Mouse (Mus musculus) C2C12 (cell line): ENCODE results near the gene Lsm10. TPM values are rescaled to one million over a fixed set of nuclear protein-coding genes. Genes with fewer than 3 reads are reported as not detected.

Source experiments
- H3K27me3 ChIP-seq: one replicate; pipeline ENCODE4 v1.6.1; 2011; ENCODE audit not compliant: control insufficient read depth, insufficient read depth, insufficient read length
- H3K36me3 ChIP-seq: one replicate; pipeline ENCODE4 v1.6.1; 2011; ENCODE audit not compliant: control insufficient read depth, insufficient read depth
- H3K4me3 ChIP-seq: one replicate; pipeline ENCODE4 v1.5.1; 2011; ENCODE audit warnings: mild to moderate bottlenecking, control low read depth; ENCODE audit not compliant: poor library complexity, insufficient read depth, severe bottlenecking
- H3K79me2 ChIP-seq: one replicate; pipeline ENCODE4 v1.6.1; 2011; ENCODE audit not compliant: control insufficient read depth, insufficient read depth
- H3K79me3 ChIP-seq: one replicate; pipeline ENCODE4 v1.6.1; 2011; ENCODE audit warnings: low read depth, control low read depth
- H3ac ChIP-seq: one replicate; pipeline ENCODE3; 2011; ENCODE audit warnings: low read depth; ENCODE audit not compliant: control insufficient read depth, insufficient read length
- CEBPB ChIP-seq: IDR thresholded peaks from one replicate; pipeline ENCODE4 v1.6.1; 2011; ENCODE audit warnings: low read depth, mild to moderate bottlenecking, control low read depth, moderate library complexity
- CTCF ChIP-seq: IDR thresholded peaks from one replicate; pipeline ENCODE4 v1.5.1; 2011; ENCODE audit not compliant: control insufficient read depth, insufficient read depth, insufficient read length
- FOSL1 ChIP-seq: IDR thresholded peaks from one replicate; pipeline ENCODE4 v1.8.0; 2011; ENCODE audit warnings: mild to moderate bottlenecking, low read length; ENCODE audit not compliant: poor library complexity, insufficient read depth, severe bottlenecking
- MAX ChIP-seq: IDR thresholded peaks from one replicate; pipeline ENCODE4 v1.6.1; 2011; ENCODE audit warnings: mild to moderate bottlenecking, control low read depth
- MYOD1 ChIP-seq: IDR thresholded peaks from one replicate; pipeline ENCODE4 v1.6.1; 2011; ENCODE audit warnings: low read depth; ENCODE audit not compliant: control insufficient read depth, insufficient read length
- MYOG ChIP-seq: IDR thresholded peaks from one replicate; pipeline ENCODE4 v1.6.1; 2011; ENCODE audit not compliant: control insufficient read depth, insufficient read length; ENCODE audit errors: extremely low read depth
- USF1 ChIP-seq: IDR thresholded peaks from one replicate; pipeline ENCODE4 v1.6.1; 2011; ENCODE audit warnings: low read depth, mild to moderate bottlenecking, control low read depth, moderate library complexity
- polyA plus RNA-seq: library from polyadenylated mRNA; unstranded; fragments of >200 nt; fragmentation: generic; extraction: Trizol; gene quantifications from one replicate; pipeline ENCODE4 v1.2.1, GENCODE M21; 2012; ENCODE audit warnings: missing spikeins

Gene Lsm10
- polyA plus RNA-seq, 1 experiment: 37.9 TPM

- Histone ChIP-seq H3K4me3 (no peak overlapping the region), H3ac (no peak overlapping the region), H3K27me3 (no peaks in the 10 kb centered on the region), H3K79me3 (no peaks in the 10 kb centered on the region), H3K79me2 (peaks cover 12% of the 10 kb centered on the region), H3K36me3 (peaks cover 74% of the 10 kb centered on the region)
- TF ChIP-seq USF1: no peak
- no peak for TF ChIP-seq MYOG
- TF ChIP-seq CTCF: no peak
- no peak for TF ChIP-seq FOSL1
- no peak for TF ChIP-seq MYOD1
- TF ChIP-seq MAX: no peak
- TF ChIP-seq CEBPB: no peak
Observed at GRCm38 (mm10) chr4:126134236-126134635, 37.8 kb downstream of the Lsm10 start.

- Histone ChIP-seq H3K27me3 (no peaks in the 10 kb centered on the region), H3K79me2 (peaks cover 12% of the 10 kb centered on the region), H3K36me3 (peaks cover 74% of the 10 kb centered on the region), H3K79me3 (no peaks in the 10 kb centered on the region), H3K4me3 (no peak overlapping the region), H3ac (no peak overlapping the region)
- TF ChIP-seq USF1 (no peak), MYOG (no peak), CEBPB (no peak), CTCF (no peak), MYOD1 (no peak), MAX (no peak), FOSL1 (no peak)
Observed at GRCm38 (mm10) chr4:126134639-126135038, 38.2 kb downstream of the Lsm10 start.

DNA sequence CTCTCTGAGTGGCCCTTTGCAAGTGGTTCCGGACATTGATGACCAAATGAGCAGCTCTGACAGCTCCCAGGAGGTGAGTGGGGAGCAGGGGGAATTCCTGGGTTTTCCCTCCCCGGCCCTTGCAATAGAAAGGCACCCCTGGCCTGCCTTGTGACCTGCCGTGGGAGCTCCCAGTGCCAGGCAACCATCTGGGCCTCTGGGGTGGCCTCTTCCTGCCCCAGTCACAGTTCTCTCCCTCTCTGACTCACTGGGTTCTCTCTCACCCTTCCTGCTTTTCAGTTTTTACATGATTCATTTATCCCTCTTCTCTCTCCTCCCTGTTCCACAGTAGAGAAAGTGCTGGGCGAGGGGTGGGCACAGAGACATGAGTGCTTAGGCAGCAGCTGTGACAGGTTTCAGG lies 41.4 kb downstream of the Lsm10 start:
- Histone ChIP-seq H3K27me3 (no peaks in the 10 kb centered on the region), H3K36me3 (peaks cover 69% of the 10 kb centered on the region), H3ac (no peak overlapping the region), H3K79me2 (peaks cover 8% of the 10 kb centered on the region), H3K79me3 (no peaks in the 10 kb centered on the region), H3K4me3 (no peak overlapping the region)
- no peak for TF ChIP-seq MYOG
- TF ChIP-seq MAX: no peak
- no peak for TF ChIP-seq USF1
- TF ChIP-seq CTCF: no peak
- no peak for TF ChIP-seq MYOD1
- no peak for TF ChIP-seq FOSL1
- no peak for TF ChIP-seq CEBPB

DNA sequence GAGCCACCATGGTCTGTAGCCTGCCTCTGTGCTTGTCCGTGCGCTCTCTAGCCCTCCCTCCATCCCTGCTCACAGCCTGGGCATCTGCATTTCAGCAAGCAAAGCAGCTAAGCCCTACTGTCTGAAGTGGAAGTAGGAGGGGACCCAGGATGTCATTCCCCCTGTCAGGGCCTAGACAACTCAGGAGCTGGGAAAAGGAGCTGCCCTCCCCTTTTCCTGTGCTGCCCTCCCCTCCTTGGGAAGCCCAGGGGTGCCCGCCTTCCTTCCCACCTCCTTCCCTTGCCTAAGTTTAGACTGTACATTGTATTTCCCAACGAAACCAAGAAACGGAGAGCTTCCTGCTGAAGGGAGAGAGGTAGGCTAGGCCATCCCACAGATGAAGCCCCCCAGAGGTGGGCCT lies 44.6 kb downstream of the Lsm10 start:
- Histone ChIP-seq H3K79me3 (no peaks in the 10 kb centered on the region), H3K36me3 (peaks cover 38% of the 10 kb centered on the region), H3K27me3 (no peaks in the 10 kb centered on the region)

GRCm38 (mm10) chr4:126145396-126145795 lies 49.0 kb downstream of the Lsm10 start:
- no peak overlapping the region for H3ac ChIP-seq
- peaks cover 14% of the 10 kb centered on the region for H3K79me2 ChIP-seq
- H3K4me3 ChIP-seq: no peak overlapping the region
- H3K79me3 ChIP-seq: peaks cover 3% of the 10 kb centered on the region
- H3K36me3 ChIP-seq: peaks cover 3% of the 10 kb centered on the region
- TF ChIP-seq CEBPB (no peak), MAX (no peak), CTCF (no peak), USF1 (no peak), FOSL1 (no peak), MYOG (no peak), MYOD1 (no peak)
- no peaks in the 10 kb centered on the region for H3K27me3 ChIP-seq

More for the DNA sequence above, 44.6 kb downstream of the Lsm10 start:
- Histone ChIP-seq H3K79me2 (no peaks in the 10 kb centered on the region), H3K4me3 (no peak overlapping the region), H3ac (no peak overlapping the region)
- TF ChIP-seq MAX: no peak
- TF ChIP-seq MYOG: no peak

DNA sequence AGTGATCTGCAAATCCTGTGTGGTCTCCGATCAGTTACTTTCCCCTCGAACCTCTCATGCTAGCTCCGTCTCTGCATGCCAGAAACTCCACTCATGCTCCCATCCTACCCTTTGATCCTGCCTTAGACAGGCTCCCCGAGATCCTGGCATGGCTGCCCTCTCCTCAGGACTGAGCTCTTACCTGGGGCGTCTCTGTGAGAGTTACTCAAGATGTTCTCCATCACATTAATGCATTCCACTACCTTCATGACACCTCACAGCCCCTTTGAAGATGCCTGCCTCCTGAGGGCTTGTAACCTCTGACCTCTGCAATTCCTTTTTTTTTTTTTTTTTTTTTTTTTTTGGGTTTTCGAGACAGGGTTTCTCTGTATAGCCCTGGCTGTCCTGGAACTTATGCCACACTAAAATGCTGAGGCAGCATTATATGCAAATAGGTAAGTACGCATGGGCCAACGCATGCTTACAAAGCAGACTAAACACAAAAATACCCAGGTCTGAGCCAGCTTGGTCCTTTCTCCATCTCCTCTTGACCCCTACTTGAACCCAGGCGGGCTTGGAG lies 50.6 kb downstream of the Lsm10 start:
- H3K27me3 ChIP-seq: no peaks in the 10 kb centered on the region
- no peak overlapping the region for H3ac ChIP-seq
- no peaks in the 10 kb centered on the region for H3K36me3 ChIP-seq
- no peak overlapping the region for H3K4me3 ChIP-seq
- TF ChIP-seq MAX: no peak
- no peak for TF ChIP-seq USF1
- no peak for TF ChIP-seq MYOD1
- TF ChIP-seq MYOG: no peak
- TF ChIP-seq FOSL1: no peak
- TF ChIP-seq CEBPB: no peak
- no peak for TF ChIP-seq CTCF
- H3K79me3 ChIP-seq: peaks cover 3% of the 10 kb centered on the region
- peaks cover 14% of the 10 kb centered on the region for H3K79me2 ChIP-seq
